Mouse (Mus musculus): Measurements from ENCODE around the gene Dag1. TPM values are rescaled to one million over a fixed set of nuclear protein-coding genes. Genes with fewer than 3 reads are reported as not detected.
"Not testable (repeated sequence)": the region's sequence is repeated elsewhere in the genome, so short reads cannot be mapped to it uniquely, and the experiment has no call there.

Dag1 gene
- polyA plus RNA-seq, 1 experiment = 66.8 TPM

GRCm38 (mm10) chr9:108272691-108273090, 8.9 kb upstream of the Dag1 start:
- Histone ChIP-seq H3K27me3 (replicated peaks; ENCODE audit: control insufficient read depth, insufficient read depth, low read length) (no peaks in the 10 kb centered on the region), H3K4me1 (ENCODE audit: control insufficient read depth, insufficient read depth, low read length) (peaks cover 14% of the 10 kb centered on the region), H3K4me3 (ENCODE audit: insufficient read depth, low read depth, low read length) (no peak overlapping the region), H3K36me3 (ENCODE audit: control insufficient read depth, insufficient read depth, low read length) (no peaks in the 10 kb centered on the region), H3K27ac (ENCODE audit: insufficient read depth, low read depth, low read length) (no peak overlapping the region)
- 65% methylated on average over 5 of the region's 5 CpGs for WGBS
- no peak for DNase-seq
- TF ChIP-seq POLR2A (IDR thresholded peaks at IDR 0.05; ENCODE audit: low read depth, low read length) (no peak), CTCF (conservative IDR thresholded peaks at IDR 0.05; ENCODE audit: insufficient read depth, insufficient read length, low read depth, low read length) (no peak)

- no peak for TF ChIP-seq CTCF (conservative IDR thresholded peaks at IDR 0.05; ENCODE audit: insufficient read depth, insufficient read length, low read depth, low read length)
- WGBS = 15% methylated on average over 2 of the region's 2 CpGs
- Histone ChIP-seq H3K36me3 (ENCODE audit: control insufficient read depth, insufficient read depth, low read length) (no peaks in the 10 kb centered on the region), H3K4me3 (ENCODE audit: insufficient read depth, low read depth, low read length) (no peak overlapping the region), H3K27me3 (replicated peaks; ENCODE audit: control insufficient read depth, insufficient read depth, low read length) (no peaks in the 10 kb centered on the region), H3K27ac (ENCODE audit: insufficient read depth, low read depth, low read length) (no peak overlapping the region), H3K4me1 (ENCODE audit: control insufficient read depth, insufficient read depth, low read length) (peaks cover 17% of the 10 kb centered on the region)
- DNase-seq = peak; percentile 59
Observed at GRCm38 (mm10) chr9:108271941-108272340, 8.2 kb upstream of the Dag1 start.

DNA sequence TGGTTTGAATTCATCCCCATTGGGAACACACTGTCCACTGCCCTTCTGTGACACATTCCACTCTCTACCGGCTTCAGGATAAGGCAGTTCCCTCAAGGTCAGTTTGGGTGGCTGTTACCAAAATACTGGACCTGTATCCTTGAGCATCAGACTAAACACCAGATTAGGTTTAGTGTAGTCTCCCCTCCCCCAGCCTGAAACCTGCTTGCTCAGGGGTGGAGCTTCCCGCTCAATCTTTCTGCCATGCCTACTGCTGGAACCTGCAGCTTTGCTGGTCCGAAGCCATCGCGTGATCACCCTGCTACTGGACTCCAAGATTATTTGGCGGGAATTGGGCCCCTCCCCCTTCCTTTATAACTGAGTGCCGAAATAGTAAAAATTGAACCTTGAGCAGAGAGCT, 4.9 kb upstream of the Dag1 start:
- not testable (repeated sequence) for H3K4me1 ChIP-seq (ENCODE audit: control insufficient read depth, insufficient read depth, low read length); H3K4me3 ChIP-seq (ENCODE audit: insufficient read depth, low read depth, low read length); H3K36me3 ChIP-seq (ENCODE audit: control insufficient read depth, insufficient read depth, low read length); H3K27ac ChIP-seq (ENCODE audit: insufficient read depth, low read depth, low read length); H3K27me3 ChIP-seq (replicated peaks; ENCODE audit: control insufficient read depth, insufficient read depth, low read length)
- WGBS = 57% methylated on average over 7 of the region's 7 CpGs
- peak; percentile 33 for DNase-seq

GRCm38 (mm10) chr9:108267691-108268090, 3.9 kb upstream of the Dag1 start:
- H3K27ac ChIP-seq (ENCODE audit: insufficient read depth, low read depth, low read length) = no peak overlapping the region; the same call in 1 of the 2 replicates
- no peaks in the 10 kb centered on the region for H3K27me3 ChIP-seq (replicated peaks; ENCODE audit: control insufficient read depth, insufficient read depth, low read length)
- no peak overlapping the region for H3K4me3 ChIP-seq (ENCODE audit: insufficient read depth, low read depth, low read length)
- H3K36me3 ChIP-seq (ENCODE audit: control insufficient read depth, insufficient read depth, low read length) = no peaks in the 10 kb centered on the region
- peak; percentile 42 for DNase-seq
- WGBS = 55% methylated on average over 7 of the region's 7 CpGs
- H3K4me1 ChIP-seq (ENCODE audit: control insufficient read depth, insufficient read depth, low read length) = peaks cover 10% of the 10 kb centered on the region
- TF ChIP-seq POLR2A (IDR thresholded peaks at IDR 0.05; ENCODE audit: low read depth, low read length) = no peak

DNA sequence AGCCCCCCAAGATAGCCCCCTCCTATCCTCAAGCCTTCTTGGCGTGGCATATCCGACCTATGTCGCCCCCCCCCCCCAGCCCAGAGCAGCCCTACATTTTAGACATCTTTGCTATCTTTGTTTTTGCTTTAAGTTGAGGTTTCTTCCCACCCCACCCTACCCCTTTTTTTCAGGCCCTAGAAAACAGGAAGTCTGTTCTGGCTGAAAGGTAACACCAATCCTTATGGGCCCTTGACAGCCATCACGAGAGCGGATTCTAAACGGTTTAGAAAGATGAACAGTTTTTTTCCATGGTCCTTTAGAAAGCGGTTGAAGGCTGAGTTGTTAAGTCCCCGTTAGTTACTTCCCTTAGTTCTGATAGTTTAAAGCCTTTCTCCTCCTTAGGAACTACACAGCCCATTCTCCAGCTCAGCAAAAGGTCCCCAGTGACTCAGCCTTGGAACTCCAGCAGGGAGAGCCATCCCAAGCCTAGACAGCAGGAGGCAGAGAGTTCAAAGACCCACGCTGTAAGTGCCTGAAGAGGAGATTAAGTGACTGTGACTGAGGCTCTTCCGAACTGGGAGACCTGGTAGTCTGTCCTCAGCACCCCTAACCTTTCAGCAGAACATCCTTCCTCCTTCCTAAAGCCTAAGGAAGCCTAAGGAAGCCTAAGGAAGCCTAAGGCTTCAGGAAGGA, 2.6 kb upstream of the Dag1 start:
- TF ChIP-seq POLR2A (IDR thresholded peaks at IDR 0.05; ENCODE audit: low read depth, low read length) (no peak), CTCF (conservative IDR thresholded peaks at IDR 0.05; ENCODE audit: insufficient read depth, insufficient read length, low read depth, low read length) (no peak)
- DNase-seq = no peak
- peaks cover 13% of the 10 kb centered on the region for H3K4me1 ChIP-seq (ENCODE audit: control insufficient read depth, insufficient read depth, low read length)
- no peaks in the 10 kb centered on the region for H3K27me3 ChIP-seq (replicated peaks; ENCODE audit: control insufficient read depth, insufficient read depth, low read length)
- 80% methylated on average over 10 of the region's 10 CpGs for WGBS
- no peak overlapping the region for H3K4me3 ChIP-seq (ENCODE audit: insufficient read depth, low read depth, low read length)
- H3K36me3 ChIP-seq (ENCODE audit: control insufficient read depth, insufficient read depth, low read length) = no peaks in the 10 kb centered on the region
- no peak overlapping the region for H3K27ac ChIP-seq (ENCODE audit: insufficient read depth, low read depth, low read length)

DNA sequence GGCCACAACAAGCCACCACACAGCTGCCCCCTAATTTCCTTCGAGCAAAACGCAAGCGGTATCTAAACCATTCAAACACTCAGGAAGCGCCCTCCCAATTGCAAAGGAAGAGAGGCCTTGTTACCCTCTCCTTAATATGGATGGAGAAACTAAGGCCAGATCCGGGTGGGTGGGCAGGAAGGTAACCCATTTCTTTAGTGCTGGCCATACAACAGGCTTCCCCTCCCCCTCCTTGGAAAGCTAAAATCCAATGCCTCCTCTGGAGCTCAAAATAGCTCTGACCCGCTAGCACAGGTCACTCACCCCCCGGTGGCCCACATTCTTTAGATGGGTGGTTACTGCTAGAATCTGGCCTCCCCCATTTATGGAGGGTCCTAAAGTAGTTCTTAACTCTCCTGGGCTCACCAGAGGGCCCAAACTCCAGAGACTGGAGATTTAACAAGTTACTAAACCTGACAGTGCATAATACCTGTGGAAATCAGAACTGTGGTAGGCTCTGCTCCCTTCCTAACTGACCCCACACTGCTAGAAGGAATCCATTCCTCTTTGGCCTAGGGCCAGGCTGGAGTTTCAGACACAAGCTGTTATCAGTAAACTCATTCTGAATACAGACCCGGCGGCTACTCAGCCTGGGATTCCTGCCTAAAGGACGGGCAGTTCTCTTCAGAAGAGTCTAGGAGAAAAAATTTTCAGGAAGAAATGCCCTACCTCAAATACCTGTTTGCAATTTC, 598 bp upstream of the Dag1 start:
- no peaks in the 10 kb centered on the region for H3K27me3 ChIP-seq (replicated peaks; ENCODE audit: control insufficient read depth, insufficient read depth, low read length)
- WGBS = 8% methylated on average over 10 of the region's 10 CpGs
- DNase-seq = peak; percentile 71
- no peak for TF ChIP-seq POLR2A (IDR thresholded peaks at IDR 0.05; ENCODE audit: low read depth, low read length)
- no peak for TF ChIP-seq CTCF (conservative IDR thresholded peaks at IDR 0.05; ENCODE audit: insufficient read depth, insufficient read length, low read depth, low read length)
- H3K36me3 ChIP-seq (ENCODE audit: control insufficient read depth, insufficient read depth, low read length) = no peaks in the 10 kb centered on the region
- peaks cover 19% of the 10 kb centered on the region; the same call in 1 of the 2 replicates for H3K4me1 ChIP-seq (ENCODE audit: control insufficient read depth, insufficient read depth, low read length)
- H3K27ac ChIP-seq (ENCODE audit: insufficient read depth, low read depth, low read length) = peak overlapping the region; percentile 95
- peak overlapping the region; percentile 91 for H3K4me3 ChIP-seq (ENCODE audit: insufficient read depth, low read depth, low read length)

DNA sequence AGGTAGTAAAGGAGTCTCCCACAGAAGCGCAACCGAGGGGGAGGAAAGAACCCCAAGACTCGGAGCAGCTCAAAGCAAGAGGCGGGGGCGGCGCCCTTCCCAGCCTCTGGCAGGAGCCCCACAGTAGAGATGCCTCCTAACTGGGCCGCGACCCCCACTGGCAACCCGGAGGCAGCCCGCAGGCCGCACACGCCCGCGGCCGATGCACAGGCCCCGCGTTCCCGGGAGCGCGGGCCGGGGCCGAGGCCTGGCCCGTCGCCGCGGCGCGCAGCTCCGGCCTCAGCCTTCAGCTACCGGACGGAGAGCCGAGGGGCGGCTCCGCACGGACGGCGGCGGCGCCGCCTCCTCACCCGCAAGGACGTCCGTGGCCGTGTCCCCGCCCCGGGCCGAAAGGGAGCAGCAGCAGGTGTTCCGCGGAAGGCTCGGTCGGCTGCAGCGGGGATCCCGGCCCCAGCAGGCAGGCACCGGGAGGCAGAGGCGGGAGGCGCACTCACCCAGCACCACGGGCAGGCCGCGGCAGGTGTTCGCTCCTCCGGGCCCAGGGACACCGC, 552 bp downstream of the Dag1 start:
- H3K36me3 ChIP-seq (ENCODE audit: control insufficient read depth, insufficient read depth, low read length) = no peaks in the 10 kb centered on the region
- peaks cover 22% of the 10 kb centered on the region; the same call in 1 of the 2 replicates for H3K4me1 ChIP-seq (ENCODE audit: control insufficient read depth, insufficient read depth, low read length)
- peak; percentile 80 for DNase-seq
- under 1% methylated on average over 60 of the region's 62 CpGs for WGBS
- no peaks in the 10 kb centered on the region for H3K27me3 ChIP-seq (replicated peaks; ENCODE audit: control insufficient read depth, insufficient read depth, low read length)
- peak overlapping the region; percentile 76 for H3K27ac ChIP-seq (ENCODE audit: insufficient read depth, low read depth, low read length)
- H3K4me3 ChIP-seq (ENCODE audit: insufficient read depth, low read depth, low read length) = peak overlapping the region; percentile 91
- TF ChIP-seq POLR2A (IDR thresholded peaks at IDR 0.05; ENCODE audit: low read depth, low read length) (no peak), CTCF (conservative IDR thresholded peaks at IDR 0.05; ENCODE audit: insufficient read depth, insufficient read length, low read depth, low read length) (no peak)
